Mouse (Mus musculus) heart, postnatal 10 days (tissue): ENCODE data around the gene Tor1b. TPM values are rescaled to one million over a fixed set of nuclear protein-coding genes. Genes with fewer than 3 reads are reported as not detected.
"Not testable (repeated sequence)": the region's sequence is repeated elsewhere in the genome, so short reads cannot be mapped to it uniquely, and the experiment has no call there.

Experiments
- DNase-seq, 2 experiments: peaks; one replicate each; pipeline ENCODE4 v3.0.0; 2021
- intact Hi-C: fragments of 180-260 bp; cut with DNase I; formaldehyde crosslinking; loops from one replicate; pipeline ENCODE4 v1.15.1; 2025
- total RNA-seq, 2 experiments: library from RNA; stranded (reverse); gene quantifications; 2 replicates each; pipeline ENCODE4 v1.2.3; 2021

Tor1b gene
- total RNA-seq, 2 experiments from 2014 or later, result 29.3 to 34.0 TPM

DNA sequence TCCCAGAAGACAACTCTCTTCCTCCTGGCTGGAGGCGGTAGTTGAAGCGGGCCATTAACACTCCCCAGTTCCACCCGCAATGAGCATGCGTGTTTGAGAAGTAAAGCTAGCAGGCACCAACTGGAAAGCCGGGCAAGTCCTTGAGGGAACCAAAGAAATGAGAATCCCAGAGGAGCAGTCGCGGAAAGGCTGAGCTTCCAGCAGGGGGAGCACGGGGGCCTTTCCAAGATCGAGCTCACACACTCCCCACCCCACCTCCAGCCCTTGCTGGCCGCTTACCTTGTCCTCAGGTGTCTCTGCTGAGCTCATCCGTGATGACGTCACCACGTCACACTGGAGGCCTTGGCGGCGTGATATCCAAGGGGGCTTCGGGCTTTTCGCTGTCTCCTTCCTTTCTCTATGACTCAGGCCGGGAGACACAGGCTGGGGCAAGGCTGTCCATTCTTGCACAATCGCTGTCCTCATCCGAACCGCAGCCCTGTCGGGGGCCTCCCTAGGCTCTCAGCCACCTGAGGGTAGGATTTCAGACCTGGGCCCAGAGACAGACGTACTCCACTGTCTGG is 23.2 kb upstream of the Tor1b start, which contains the start of gene Ptges:
Gene Ptges (minus strand): TSS at position 381 of the 563 bp plus-strand sequence.
- intact Hi-C loops, result no loop called here
- peak; percentile 68 to 74 for DNase-seq

DNA sequence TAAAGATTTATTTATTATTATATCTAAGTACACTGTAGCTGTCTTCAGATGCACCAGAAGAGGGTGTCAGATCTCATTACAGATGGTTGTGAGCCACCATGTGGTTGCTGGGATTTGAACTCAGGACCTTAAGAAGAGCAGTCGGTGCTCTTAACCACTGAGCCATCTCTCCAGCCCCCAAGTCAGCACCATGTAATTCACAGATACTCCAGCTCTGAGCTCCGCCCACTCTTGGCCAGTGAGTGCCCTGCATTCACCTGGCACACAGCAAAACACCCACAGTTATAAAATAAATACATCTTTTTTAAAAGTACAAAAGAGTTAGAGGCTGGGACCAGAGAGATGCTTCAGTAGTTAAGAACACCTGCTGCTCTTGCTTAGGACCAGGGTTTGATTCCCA is 21.9 kb upstream of the Tor1b start:
- intact Hi-C loops, DNase-seq: not testable (repeated sequence)

DNA sequence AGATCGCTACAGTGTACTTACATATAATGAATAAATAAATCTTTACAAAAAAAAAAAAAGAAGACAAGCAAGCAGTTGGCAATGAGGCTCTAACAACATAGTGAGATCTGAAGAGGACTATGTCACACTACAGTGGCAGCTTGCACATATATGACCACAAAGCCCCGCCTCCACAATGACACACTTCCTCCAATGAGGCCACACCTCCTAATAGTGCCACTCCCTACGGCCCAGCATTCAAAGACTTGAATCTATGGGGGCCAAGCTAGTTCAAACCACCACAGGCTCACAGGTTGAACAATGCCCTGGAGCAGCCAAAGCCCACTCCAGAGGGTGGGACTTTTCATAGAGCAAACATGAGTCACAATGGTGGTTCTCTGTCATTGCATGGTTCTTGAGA is 20.8 kb upstream of the Tor1b start:
- no peak for DNase-seq
- intact Hi-C loops, result no loop called here

DNA sequence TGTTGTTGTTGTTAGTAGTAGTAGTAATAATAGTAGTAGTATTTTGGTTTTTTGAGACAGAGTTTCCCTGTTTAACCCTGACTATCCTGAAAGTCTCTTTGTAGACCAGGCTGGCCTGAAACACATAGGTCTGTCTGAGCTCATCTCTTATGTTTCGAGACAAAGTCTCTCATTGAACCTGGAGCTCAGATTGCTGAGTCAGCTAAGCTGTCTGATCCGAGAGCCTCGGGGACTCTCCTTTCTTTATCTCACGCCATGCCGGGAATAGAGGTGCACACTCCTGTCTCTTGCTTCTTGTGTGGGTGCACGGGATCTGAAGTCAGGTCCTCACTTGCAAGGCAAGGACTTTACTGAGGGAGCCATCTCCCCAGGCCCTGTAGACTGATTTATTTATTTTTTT is 19.7 kb upstream of the Tor1b start:
- DNase-seq, result no peak
- intact Hi-C loops, result no loop called here

DNA sequence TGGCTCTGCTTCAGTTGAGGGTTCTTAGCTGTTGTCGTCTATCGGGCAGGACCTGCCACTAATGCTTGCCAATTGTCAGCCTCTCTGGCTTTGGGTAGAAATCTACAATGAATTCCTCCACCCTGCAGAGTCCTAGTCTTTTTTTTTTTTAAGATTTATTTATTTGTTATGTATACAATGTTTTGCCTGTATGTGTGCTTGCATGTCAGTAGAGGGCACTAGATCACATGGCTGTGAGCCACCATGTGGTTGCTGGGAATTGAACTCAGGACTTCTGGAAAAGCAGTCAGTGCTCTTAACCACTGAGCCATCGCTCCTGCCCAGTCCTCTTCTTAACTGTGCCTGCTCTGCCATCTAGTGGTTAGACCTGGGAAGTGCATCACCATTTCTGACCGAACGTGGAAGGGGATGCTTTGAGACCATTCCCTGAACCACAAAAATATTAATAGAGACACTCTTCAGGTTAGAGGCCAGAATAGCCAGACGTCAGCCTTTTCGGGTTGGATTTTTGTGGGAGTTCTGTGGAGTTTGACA is 18.8 kb upstream of the Tor1b start:
- peak; percentile 82 to 90 for DNase-seq
- intact Hi-C loops, result loop anchor here (1.0 to 2.0 kb wide), 4 partner anchors 43 to 499 kb away; no protein-coding TSS in a partner anchor

DNA sequence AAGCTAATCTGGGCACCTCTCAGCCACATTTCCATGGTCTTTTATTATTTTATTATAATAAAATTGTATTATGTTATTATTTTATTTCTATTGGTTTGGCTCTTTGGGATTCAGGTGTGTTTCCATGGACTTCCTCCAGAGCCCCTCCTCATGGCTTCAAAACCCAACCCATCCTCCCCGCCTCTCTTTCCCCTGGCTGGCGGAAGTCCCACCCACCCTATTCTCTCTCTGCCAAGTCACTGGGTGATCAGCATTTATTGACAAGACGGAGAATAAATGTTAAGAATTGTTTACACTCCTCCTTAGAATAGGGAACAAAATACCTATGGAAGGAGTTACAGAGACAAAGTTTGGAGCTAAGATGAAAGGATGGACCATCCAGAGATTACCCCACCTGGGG is 16.0 kb upstream of the Tor1b start:
- intact Hi-C loops, result no loop called here
- no peak for DNase-seq

DNA sequence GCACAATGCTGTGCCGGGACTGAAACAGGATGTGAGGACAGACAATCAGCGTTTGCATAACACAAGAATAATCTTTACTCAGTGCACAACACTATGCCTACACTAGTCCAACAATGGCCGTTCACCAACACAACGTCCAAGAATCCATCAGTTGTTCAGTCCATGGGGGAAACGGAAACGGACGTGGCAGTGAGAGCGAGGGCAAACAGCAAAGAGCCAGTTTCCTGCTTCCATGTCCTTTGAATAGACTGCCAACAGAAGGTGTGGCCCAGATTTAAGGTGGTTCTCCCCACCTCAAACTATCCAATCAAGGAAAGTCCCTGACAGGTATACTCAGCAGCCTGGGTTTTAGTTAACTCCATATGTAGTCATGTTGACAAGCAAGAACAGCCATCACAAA is 15.0 kb upstream of the Tor1b start:
- no peak for DNase-seq

DNA sequence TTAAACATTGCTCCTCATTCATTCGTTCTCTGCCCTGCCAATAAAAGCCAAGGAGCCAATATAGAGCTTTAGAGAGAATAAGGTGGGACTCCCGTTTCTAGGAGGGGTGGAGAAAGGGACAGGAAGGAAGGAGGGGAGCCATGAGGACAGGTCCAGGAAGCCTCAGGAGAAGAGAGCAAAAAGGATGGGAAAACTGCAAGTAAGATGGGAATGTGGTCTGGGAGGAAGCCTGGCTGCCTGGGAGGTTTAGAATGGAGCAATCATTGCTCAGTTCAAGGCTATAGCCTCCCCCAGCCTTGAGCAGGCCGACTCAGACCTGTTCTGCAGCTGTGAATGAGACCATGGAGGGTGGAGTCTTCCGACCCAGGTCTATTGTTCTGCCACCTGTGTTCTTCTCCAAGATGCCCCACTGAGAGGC is 14.2 kb upstream of the Tor1b start:
- no peak for DNase-seq
- intact Hi-C loops, result no loop called here

More for the DNA sequence above, 15.0 kb upstream of the Tor1b start:
- intact Hi-C loops, result no loop called here

DNA sequence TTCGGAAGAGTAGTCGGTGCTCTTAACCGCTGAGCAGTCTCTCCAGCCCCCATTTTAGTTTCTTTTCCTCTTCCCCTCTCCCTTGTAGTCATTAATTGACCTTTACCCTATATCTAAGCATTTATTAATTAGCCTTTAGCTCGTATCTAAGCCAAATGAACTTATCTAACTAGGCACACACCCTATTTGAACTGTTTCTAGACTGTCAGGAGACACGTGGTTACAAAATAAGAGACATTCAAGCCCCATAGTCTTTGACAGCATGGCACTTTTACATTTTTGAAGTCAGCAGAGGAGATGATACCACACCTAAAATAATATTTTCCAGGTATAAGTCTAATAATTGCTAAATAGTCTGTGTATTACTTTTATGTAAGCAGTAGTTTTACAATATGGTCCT is 11.2 kb upstream of the Tor1b start:
- no peak for DNase-seq
- intact Hi-C loops, result no loop called here

DNA sequence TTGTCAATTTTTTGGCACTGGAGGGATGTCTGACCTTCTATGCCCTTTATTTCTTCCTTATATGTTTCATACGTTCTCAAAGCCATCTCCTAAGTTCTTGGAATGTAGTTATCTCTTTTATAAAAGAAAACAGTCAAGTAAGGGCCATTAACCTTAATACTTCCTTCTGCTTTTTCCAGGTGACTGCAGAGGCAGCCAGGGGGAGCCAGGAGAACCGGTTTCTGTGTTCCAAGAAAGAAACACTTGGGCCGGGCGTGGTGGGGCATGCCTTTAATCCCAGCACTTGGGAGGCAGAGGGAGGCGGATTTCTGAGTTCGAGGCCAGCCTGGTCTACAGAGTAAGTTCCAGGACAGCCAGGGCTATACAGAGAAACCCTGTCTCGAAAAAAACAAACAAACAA is 10.6 kb upstream of the Tor1b start:
- DNase-seq, intact Hi-C loops: not testable (repeated sequence)

DNA sequence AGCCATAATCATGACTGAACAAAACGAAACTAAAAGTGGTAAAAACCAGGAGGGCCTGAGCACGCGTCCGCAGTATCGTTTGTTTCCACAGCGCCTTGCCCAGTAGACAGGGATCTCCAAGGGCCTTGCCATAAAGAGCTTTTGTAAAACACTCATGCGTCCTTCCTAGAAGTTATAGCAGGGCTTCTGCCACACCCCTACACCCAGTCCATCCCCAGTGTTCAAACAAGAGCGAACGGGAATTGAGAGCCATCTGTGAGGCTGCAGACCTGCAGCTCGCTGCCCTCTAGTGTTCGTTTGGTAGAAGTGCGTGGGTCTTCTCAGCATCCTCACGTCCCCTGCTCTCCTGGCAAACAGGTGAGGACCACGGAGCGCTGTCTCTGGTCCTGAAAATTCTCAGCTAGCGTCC is 10.2 kb upstream of the Tor1b start:
- peak; percentile 68 to 73 for DNase-seq

DNA sequence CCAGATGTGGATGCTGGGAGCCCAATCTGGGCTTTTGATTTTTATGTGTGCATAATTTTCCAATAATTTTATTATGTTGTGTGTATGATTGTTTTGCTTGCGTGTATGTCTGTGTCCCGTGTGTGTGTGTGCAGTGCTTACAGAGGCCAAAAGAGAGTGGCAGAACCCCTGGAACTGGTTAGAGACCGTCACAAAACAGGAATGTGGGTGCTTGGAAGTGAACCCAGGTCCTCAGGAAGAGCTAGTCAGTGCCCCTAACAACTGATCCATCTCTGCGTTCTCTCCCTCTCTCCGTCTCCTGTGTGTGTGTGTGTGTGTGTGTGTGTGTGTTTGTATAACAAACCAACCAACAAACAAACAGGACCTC is 319 bp upstream of the Tor1b start:
- no peak for DNase-seq
- intact Hi-C loops, result loop anchor here (2.0 kb wide), 1 partner anchor 28 kb away; no protein-coding TSS in a partner anchor

More for the DNA sequence above, 10.2 kb upstream of the Tor1b start:
- intact Hi-C loops, result no loop called here

DNA sequence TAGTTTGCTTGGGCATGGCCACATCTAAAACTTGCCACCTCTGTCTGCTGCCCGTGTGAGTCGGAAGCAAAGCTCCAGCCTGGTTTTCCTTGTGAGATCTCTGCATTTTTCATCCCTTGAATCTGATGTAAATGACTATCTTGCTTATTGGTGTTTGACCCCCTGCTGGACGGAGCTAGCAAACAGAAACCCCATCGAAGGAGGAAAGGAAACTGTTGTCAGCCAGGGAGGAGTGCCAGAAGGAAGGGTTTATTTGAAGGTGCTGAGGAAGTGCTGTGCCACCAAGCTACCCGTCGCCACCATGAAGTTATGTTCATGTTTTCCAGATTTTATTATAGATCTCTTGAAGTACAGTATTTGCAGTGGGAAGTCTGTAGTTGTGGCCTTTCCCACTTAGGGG is 2.0 kb downstream of the Tor1b start:
- DNase-seq, result no peak
- intact Hi-C loops, result no loop called here

DNA sequence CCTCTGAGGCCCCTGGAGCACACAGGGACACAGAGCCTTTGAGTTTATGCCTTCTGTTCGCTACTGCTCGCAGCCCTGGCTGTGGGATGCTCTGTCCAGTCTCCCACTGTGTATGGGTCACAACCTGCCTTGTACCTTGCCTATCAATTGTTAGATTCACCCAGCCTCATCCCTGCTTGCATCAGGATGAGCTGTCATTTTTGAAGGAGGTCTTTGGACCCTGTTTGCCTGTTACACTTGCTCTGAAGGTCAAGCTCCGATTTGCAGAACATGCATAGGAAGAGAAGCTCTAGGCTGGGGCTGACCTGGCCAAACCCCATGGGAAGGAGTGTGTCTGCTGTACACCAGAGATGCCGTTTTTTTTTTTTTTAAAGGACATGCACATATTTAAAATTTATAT is 4.8 kb downstream of the Tor1b start:
- DNase-seq, result no peak
- intact Hi-C loops, result no loop called here

DNA sequence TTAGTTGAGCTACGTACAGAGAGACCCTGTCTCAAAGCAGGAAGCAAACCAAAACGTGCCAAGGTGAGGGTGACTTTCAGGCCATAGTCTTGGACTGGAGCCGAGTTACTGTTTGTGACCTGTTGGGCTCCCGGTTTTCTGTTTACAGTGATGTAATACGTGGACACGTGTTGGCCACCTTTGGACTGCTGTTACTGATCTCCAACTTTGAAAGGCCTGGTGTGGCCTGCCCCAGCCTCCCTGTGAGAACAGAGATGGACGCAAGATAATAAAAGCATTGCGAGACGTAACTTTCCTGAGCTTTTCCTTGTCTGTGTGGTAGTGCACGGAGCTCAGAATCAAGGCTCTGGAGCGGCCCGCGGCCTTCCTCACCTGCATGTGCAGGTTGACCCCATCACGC is 6.0 kb downstream of the Tor1b start:
- no peak for DNase-seq
- intact Hi-C loops, result no loop called here

DNA sequence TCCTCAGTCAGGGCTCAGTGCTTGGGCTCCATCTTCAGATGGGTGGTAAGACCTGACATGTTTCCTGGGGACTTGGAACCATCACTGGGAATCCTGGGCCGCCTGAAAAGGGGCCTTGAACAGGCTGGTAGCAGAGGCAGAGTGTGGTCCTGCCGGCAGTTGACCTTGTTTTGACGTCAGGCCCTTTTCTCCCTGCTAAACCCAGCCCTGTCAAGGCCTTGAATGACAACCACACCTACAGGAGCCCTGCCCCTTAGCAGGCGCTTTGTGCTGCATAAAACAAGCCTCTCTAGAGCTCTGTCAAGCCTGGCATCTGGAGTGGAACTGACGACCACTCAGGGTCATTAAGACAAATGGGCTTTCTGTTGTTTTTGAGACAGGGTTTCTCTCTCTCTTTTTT is 7.1 kb downstream of the Tor1b start:
- DNase-seq, result no peak
- intact Hi-C loops, result no loop called here

DNA sequence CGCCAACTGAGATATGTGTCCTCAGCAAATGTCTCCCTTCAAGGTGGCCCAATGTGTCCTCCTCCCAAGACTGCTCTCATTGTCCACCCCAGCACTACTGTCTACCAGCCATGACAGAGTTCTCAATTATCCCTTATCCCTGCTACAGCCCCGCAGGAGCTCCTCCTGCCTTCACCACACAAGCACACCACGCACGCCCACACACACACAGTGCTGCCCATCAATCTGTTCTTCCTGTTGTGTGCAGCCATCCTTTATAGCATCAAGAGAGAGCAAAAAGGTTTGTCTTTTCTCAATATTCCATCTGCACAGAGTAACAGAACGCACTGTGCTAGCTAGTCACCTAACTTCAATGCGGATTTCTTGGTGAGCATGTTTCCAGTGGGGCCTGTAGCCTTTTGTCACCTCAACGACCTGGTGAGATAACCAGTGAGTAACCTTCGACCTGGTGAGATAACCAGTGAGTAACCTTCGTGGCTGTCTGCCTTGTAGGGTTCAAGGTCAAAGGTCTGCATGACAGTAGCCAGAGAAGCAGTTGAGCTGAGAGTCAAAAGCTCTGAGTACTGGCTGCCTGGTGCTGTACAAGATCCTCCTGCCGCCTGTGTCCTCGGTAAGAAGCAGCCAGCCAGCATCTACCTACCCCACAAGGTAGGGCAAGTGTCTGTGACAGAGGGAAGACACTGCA is 10.0 kb downstream of the Tor1b start:
- intact Hi-C loops, result no loop called here
- no peak for DNase-seq

DNA sequence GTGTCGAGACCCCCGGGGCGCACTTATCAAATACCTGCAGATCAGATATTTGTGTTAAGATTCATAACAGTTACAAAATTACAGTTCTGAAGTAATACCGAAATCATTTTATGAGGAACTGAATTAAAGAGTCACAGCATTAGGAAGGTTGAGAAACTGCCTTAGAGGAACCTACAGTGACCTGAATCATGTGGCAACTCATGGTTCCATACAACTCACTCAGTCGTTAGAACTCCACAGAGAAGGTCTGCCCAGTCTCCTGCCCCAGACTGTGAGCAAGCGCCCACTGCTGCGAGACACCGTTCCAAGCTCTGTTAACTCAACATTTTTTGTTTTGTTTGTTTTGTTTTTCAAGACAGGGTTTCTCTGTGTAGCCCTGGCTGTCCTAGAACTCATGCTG is 12.9 kb downstream of the Tor1b start:
- intact Hi-C loops, result no loop called here
- no peak for DNase-seq

DNA sequence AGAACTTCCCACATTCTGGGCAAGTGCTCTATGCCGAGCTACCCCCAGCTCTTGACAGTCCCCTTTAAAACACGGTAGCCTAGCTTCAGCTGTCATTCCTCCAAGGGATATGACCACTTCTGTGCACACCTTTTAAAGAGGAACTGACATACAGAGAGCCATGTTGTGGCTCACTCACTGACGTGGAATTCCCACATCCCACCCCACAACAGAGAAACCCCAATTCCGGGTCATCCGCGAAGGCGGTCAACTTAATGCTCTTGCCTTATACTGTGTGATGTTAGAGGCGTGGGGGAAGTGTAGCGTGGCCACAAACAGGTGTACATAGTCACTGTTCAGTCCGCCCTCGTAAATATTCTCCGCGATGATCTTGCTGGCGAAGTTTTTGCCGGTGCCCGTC is 14.1 kb downstream of the Tor1b start:
- intact Hi-C loops, result no loop called here
- DNase-seq, result no peak

DNA sequence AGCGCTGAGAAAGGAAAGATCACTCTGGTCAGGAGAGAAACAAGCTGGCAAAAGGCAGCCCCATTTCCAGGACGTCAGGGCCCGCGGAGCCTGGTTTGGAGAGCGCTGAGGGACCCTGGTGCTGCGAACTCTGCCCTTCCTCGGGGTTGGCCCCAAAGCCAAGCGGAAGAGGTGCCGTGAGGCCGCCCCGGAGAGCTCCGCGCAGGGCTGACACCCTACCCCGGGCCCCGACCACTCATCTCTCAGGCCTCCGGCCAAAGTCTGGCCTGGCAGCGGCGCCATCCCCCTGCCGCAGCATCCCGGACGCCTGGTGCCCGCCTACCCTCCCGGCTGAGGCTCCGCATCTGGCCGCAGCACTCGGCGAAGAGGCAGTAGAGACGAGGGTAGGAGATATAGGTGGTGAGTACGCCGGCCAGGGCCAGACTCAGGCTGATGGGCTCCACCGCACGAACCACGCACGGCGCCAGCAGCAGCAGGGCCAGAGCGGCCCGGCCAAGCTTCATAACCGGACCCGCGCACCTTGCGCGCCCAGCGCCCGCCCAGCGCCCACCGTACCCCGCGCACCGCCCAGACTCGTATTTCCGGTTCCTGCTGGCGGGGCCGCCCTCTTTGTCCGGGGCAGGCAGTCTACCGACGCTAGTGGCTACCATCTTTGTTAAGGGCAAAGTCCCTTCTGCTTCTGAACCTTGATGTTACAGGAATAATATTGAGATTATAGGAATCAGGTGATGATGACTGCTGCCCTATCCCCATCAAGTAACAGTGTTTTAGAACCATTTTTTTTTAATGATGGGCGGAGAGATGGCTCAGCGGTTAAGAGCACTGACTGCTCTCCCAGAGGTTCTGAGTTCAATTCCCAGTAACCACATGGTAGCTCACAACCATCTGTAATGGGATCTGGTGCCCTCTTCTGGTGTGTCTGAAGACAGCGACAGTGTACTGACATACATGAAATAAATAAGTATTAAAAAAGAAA is 14.9 kb downstream of the Tor1b start, which contains the start of gene Tor1a:
Gene Tor1a (minus strand): TSS at position 582 of the 976 bp plus-strand sequence.
- intact Hi-C loops, result no loop called here
- DNase-seq, result peak; percentile 92
